Mouse (Mus musculus) bone marrow, adult 2 months (tissue): ENCODE results near the gene Dpy30.

Experiments
- CTCF ChIP-seq: fragments of 200-500 bp; IDR thresholded peaks from 2 replicates; pipeline ENCODE4 v1.5.1; 2011; ENCODE audit warnings: low read length, control low read depth; ENCODE audit not compliant: control insufficient read depth, insufficient read depth
- POLR2A ChIP-seq: fragments of 200-500 bp; IDR thresholded peaks from 2 replicates; pipeline ENCODE4 v1.6.1; 2011; ENCODE audit warnings: low read depth, mild to moderate bottlenecking, control low read depth, low read length, borderline replicate concordance; ENCODE audit not compliant: control insufficient read depth

- TF ChIP-seq CTCF: no peak
- TF ChIP-seq POLR2A: no peak
Observed at GRCm38 (mm10) chr17:74331049-74331676, 7.4 kb upstream of the Dpy30 start.
